Mouse (Mus musculus) testis, adult 2 months (tissue): Measurements from ENCODE around the gene Ipcef1.

Experiments used
- CTCF ChIP-seq: fragments of 200-500 bp; IDR thresholded peaks from 2 replicates; pipeline ENCODE4 v1.5.1; 2012; ENCODE audit warnings: low read depth, mild to moderate bottlenecking, inconsistent platforms, low read length, moderate library complexity; ENCODE audit not compliant: control insufficient read depth, insufficient read depth, insufficient replicate concordance
- POLR2A ChIP-seq: fragments of 200-500 bp; IDR thresholded peaks from 2 replicates; pipeline ENCODE4 v1.6.1; 2012; ENCODE audit warnings: low read depth, mild to moderate bottlenecking, inconsistent platforms, low read length, moderate library complexity; ENCODE audit not compliant: control insufficient read depth

DNA sequence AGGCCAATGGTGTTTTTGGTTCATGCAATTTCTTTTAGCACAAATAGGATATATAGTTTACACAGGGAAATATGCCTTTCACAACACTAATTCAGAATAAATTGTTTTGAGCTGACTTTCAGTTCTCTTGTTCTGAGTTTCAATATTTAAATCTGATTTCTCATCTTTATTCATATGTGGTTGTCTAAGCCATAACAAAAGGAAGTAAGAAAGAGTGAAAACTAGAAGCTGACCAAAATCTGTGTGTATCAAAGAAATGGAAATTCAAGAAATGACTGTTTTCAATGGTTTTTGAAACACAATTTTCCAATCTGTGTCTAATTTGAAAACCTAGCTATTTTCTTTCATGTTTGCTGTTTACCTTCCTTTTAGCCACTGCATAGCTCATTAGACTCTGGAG lies 11.2 kb downstream of the Ipcef1 start:
- no peak for TF ChIP-seq POLR2A
- TF ChIP-seq CTCF = no peak
